Mouse (Mus musculus) embryonic facial prominence, embryonic 15.5 days (tissue): ENCODE measurements around the gene Malrd1. TPM values are rescaled to one million over a fixed set of nuclear protein-coding genes. Genes with fewer than 3 reads are reported as not detected.

Experiments used
- ATAC-seq: fragments of 200-750 bp; cut with Nextera tagmentation; 2 replicates; pipeline ENCODE4 v1.8.0; 2017; ENCODE audit warnings: low read depth, moderate TSS enrichment; ENCODE audit not compliant: insufficient number of reproducible peaks, low FRiP score, low TSS enrichment
- H3K27ac ChIP-seq: fragments of 300-500 bp; sonication (generic); replicated peaks from 2 replicates; pipeline ENCODE4 v1.5.1; 2015; ENCODE audit warnings: mild to moderate bottlenecking, inconsistent platforms
- H3K27me3 ChIP-seq: fragments of 300-500 bp; sonication (generic); 2 replicates; pipeline ENCODE4 v1.6.1; 2015; ENCODE audit warnings: inconsistent platforms
- H3K36me3 ChIP-seq: fragments of 300-500 bp; sonication (generic); 2 replicates; pipeline ENCODE4 v1.6.1; 2015; ENCODE audit warnings: mild to moderate bottlenecking, inconsistent platforms
- H3K4me1 ChIP-seq: fragments of 300-500 bp; sonication (generic); 2 replicates; pipeline ENCODE4 v1.6.1; 2015; ENCODE audit warnings: inconsistent platforms
- H3K4me2 ChIP-seq: fragments of 300-500 bp; sonication (generic); replicated peaks from 2 replicates; pipeline ENCODE4 v1.6.1; 2015; ENCODE audit warnings: mild to moderate bottlenecking, inconsistent platforms
- H3K4me3 ChIP-seq: fragments of 300-500 bp; sonication (generic); replicated peaks from 2 replicates; pipeline ENCODE4 v1.5.1; 2015; ENCODE audit warnings: mild to moderate bottlenecking, inconsistent platforms
- H3K9ac ChIP-seq: fragments of 300-500 bp; sonication (generic); 2 replicates; pipeline ENCODE4 v1.6.1; 2015; ENCODE audit warnings: inconsistent platforms
- H3K9me3 ChIP-seq: fragments of 300-500 bp; sonication (generic); replicated peaks from 2 replicates; pipeline ENCODE4 v1.6.1; 2016; ENCODE audit warnings: inconsistent platforms
- WGBS: fragments of 180-500 bp; shearing (Covaris S2); methylation state at CpG from one replicate; pipeline ENCODE4 v1.1.7; 2015; 5-methylcytosine and 5-hydroxymethylcytosine counted together
- polyA plus RNA-seq: library from polyadenylated mRNA; unstranded; fragments of >200 nt; fragmentation: Nextera tagmentation; extraction: Ambion mirVana; gene quantifications from 2 replicates; pipeline ENCODE4 v1.2.1, GENCODE M21; 2015

The Malrd1 gene
- polyA plus RNA-seq, 1 experiment from 2014 or later: 0.03 TPM

DNA sequence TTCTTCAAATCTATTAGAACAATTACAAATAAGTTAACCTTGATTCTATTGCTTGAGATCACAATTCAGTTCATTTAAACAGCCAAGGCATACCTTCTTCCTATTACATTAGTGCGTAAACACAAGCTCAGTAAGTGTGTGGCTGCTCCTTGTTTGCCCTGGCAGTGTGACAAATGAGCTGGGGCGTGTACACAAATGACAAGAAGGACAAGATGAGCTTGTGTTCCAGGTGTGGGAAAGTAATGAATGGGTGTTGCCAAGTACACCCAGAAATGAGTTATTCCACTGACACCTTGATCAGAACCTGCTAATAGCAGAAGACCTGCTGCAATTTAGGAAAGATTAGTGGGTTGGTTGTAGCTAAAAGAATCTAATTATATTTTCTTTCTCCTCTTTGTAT is 683.7 kb downstream of the Malrd1 start:
- H3K4me1 ChIP-seq: no peaks in the 10 kb centered on the region
- no peaks in the 10 kb centered on the region for H3K27me3 ChIP-seq
- no peak overlapping the region for H3K4me3 ChIP-seq
- no peaks in the 10 kb centered on the region for H3K9me3 ChIP-seq
- ATAC-seq: no peak
- H3K36me3 ChIP-seq: no peaks in the 10 kb centered on the region
- 58% methylated on average over 2 of the region's 2 CpGs for WGBS
- H3K4me2 ChIP-seq: no peak overlapping the region
- H3K9ac ChIP-seq: no peak overlapping the region
- no peak overlapping the region for H3K27ac ChIP-seq

DNA sequence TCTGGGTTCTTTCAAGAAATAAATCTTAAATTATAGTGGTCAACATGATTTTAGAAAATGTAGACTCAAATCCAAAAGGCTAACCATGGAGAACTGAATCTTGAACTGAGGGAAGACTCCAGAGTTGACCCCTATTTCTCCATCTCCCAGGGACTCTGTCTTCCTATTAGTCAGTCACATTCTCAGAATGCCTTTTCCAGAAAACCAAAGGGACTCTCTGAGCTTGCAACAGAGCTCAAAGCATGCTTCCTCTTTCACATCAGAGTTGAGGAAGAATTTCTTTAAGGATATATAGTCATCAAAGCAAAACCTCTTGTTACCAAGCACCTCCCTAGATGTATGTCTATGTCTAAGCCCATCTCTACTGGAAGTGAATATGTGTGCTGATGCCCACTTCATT is 686.5 kb downstream of the Malrd1 start:
- H3K4me3 ChIP-seq: no peak overlapping the region
- H3K9me3 ChIP-seq: no peaks in the 10 kb centered on the region
- no peaks in the 10 kb centered on the region for H3K27me3 ChIP-seq
- no peak overlapping the region for H3K9ac ChIP-seq
- no peak overlapping the region for H3K4me2 ChIP-seq
- ATAC-seq: no peak
- no peak overlapping the region for H3K27ac ChIP-seq
- no peaks in the 10 kb centered on the region for H3K4me1 ChIP-seq
- no peaks in the 10 kb centered on the region for H3K36me3 ChIP-seq

DNA sequence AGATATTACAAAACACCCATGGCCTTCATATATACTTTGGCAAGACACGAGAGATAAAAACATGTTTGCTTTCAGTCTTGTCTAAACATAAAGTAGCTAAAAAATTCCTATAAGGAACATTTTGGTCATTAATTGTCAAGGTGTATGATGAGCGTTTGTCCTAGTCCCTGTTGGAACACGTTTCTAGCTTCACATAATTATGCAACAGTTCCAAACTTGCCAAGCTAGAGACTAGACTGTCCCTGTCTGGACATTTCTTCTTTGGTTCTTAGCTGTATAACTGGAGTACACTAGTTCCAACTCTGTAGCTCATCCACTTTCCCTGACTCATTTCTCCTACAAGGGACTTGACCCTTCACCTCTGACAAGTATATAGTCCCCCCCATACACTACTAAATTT is 687.8 kb downstream of the Malrd1 start:
- H3K9me3 ChIP-seq: no peaks in the 10 kb centered on the region
- H3K9ac ChIP-seq: no peak overlapping the region
- no peak overlapping the region for H3K4me2 ChIP-seq
- H3K4me1 ChIP-seq: no peaks in the 10 kb centered on the region
- no peak for ATAC-seq
- WGBS: 75% methylated on average over 3 of the region's 3 CpGs
- H3K4me3 ChIP-seq: no peak overlapping the region
- H3K27me3 ChIP-seq: no peaks in the 10 kb centered on the region
- H3K27ac ChIP-seq: no peak overlapping the region
- no peaks in the 10 kb centered on the region for H3K36me3 ChIP-seq

DNA sequence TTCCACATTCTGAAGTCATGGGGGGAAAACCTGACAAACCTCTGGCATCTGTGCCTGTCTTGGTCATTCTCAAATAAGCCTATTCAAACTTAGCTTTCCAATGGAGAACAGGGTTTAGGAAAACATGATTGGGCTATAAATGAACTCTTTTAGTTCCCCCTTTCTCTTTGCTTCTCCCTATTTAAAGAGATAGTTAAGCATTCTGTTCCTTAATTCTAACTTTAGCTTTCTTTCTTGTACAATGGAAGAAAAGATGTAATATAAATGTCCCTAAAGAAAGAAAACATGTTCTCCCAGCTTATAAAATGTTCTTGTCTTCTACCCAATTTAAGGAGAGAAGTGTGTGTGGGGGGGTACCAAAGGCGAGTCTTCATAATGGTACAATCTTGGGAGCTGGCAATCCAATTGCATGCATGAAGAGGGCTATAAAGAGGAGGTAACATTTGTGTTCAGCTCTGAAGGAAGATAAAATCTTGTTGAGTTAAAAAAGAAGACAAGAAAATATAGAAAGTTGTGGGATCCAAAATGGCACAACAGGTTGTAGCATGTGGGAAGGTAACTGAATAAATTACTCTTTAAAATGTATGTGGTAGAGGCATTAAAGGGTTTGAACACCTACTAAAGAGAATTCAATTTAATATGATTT is 702.0 kb downstream of the Malrd1 start:
- no peak for ATAC-seq

DNA sequence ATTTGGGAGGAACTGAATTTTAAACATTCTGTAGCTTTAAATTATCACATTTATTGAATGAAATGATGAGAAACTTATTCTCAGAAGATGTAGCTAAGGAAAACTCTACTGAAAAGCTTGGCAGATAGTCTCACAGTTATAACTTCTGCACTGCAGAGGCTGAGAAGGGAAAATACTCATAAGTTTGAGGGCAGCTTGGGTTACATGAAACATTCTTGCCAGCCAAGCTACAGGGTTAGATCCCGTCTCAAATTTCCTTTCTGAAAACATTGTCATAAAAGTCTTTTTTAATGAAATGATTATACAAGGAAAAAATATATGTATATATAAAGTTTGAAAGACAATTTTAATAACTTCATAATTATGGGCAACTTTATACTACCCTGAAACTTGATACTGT is 714.6 kb downstream of the Malrd1 start:
- Histone ChIP-seq H3K4me3 (no peak overlapping the region), H3K9me3 (no peaks in the 10 kb centered on the region), H3K27ac (no peak overlapping the region), H3K27me3 (no peaks in the 10 kb centered on the region), H3K36me3 (no peaks in the 10 kb centered on the region), H3K4me1 (no peaks in the 10 kb centered on the region), H3K4me2 (no peak overlapping the region), H3K9ac (no peak overlapping the region)
- ATAC-seq: no peak
- 44% methylated on average over 1 of the region's 1 CpGs for WGBS

More for the DNA sequence above, 702.0 kb downstream of the Malrd1 start:
- WGBS: 84% methylated on average over 1 of the region's 1 CpGs
- H3K27me3 ChIP-seq: no peaks in the 10 kb centered on the region
- H3K36me3 ChIP-seq: no peaks in the 10 kb centered on the region
- H3K9me3 ChIP-seq: no peaks in the 10 kb centered on the region
- no peak overlapping the region for H3K9ac ChIP-seq
- no peak overlapping the region for H3K4me2 ChIP-seq
- no peak overlapping the region for H3K4me3 ChIP-seq
- no peaks in the 10 kb centered on the region for H3K4me1 ChIP-seq
- H3K27ac ChIP-seq: no peak overlapping the region

DNA sequence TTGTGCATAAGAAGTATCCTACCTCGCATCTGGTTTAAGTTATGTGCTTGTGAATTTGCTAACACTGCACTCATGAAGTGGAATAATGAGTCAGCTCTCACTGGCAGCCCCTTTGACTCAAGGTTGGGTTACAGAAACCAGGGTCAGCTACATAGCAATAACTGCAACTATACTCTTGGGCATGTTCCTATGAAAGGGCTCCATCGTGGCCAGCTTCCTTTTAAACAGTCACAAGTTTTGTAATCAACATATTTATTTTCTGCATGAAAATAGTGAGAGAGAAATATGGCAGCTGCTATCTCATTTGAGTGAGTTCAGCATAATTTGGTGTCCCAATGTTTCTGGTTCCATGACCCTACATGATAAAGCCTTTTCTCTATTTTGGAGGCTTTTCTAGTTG is 716.8 kb downstream of the Malrd1 start:
- no peak overlapping the region for H3K27ac ChIP-seq
- H3K9ac ChIP-seq: no peak overlapping the region
- no peaks in the 10 kb centered on the region for H3K36me3 ChIP-seq
- WGBS: 50% methylated on average over 2 of the region's 2 CpGs
- no peak for ATAC-seq
- no peak overlapping the region for H3K4me2 ChIP-seq
- no peaks in the 10 kb centered on the region for H3K27me3 ChIP-seq
- no peaks in the 10 kb centered on the region for H3K9me3 ChIP-seq
- H3K4me1 ChIP-seq: no peaks in the 10 kb centered on the region
- H3K4me3 ChIP-seq: no peak overlapping the region

DNA sequence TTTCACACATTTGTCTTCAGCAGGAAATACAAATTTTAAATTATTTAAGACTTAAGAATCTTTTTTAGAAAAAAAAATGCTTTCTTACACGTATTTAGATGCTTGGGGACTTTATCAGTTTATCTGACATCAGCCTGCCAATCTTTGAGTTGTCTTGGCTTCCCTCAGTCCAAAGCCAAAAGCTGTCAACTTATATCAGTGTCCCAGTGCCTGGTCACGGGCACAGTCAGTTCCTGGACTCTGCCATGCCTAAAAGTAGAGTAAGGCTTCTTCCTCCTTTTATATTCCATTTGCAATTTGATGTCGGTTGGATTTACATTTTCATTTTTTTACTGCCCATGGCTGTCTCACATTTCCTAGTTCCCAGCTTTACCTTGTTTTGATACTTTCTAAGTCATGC is 722.6 kb downstream of the Malrd1 start:
- Histone ChIP-seq H3K36me3 (no peaks in the 10 kb centered on the region), H3K27me3 (no peaks in the 10 kb centered on the region), H3K9ac (no peak overlapping the region), H3K4me2 (no peak overlapping the region), H3K27ac (no peak overlapping the region), H3K4me3 (no peak overlapping the region), H3K4me1 (no peaks in the 10 kb centered on the region), H3K9me3 (no peaks in the 10 kb centered on the region)
- ATAC-seq: no peak
- 44% methylated on average over 3 of the region's 3 CpGs for WGBS

DNA sequence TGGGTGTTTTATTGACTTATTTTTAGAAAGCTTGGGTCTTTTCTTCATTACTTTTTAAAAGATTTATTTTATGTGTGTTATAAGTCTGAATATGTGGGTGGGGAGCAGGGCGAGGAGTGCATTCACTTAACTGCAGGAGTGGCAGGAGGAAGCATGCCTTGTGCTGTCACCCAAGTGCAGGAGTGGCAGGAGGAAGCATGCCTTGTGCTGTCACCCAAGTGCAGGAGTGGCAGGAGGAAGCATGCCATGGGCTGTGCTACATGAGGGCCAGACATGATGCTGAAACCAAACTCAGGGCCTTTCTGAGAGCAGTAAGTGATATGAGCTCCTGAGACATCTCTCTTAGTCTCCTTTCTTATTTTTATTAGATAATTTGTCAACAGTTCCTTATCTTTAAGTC is 726.0 kb downstream of the Malrd1 start:
- ATAC-seq: no peak
- H3K4me3 ChIP-seq: no peak overlapping the region
- H3K27me3 ChIP-seq: no peaks in the 10 kb centered on the region
- H3K4me2 ChIP-seq: no peak overlapping the region
- no peaks in the 10 kb centered on the region for H3K9me3 ChIP-seq
- 48% methylated on average over 1 of the region's 1 CpGs for WGBS
- H3K4me1 ChIP-seq: no peaks in the 10 kb centered on the region
- no peak overlapping the region for H3K27ac ChIP-seq
- no peak overlapping the region for H3K9ac ChIP-seq
- no peaks in the 10 kb centered on the region for H3K36me3 ChIP-seq
